Mouse (Mus musculus): Measurements from ENCODE around the gene Usb1.

GRCm38 (mm10) chr8:95386037-95386436 is 54.0 kb downstream of the Usb1 start:
- no peak for TF ChIP-seq CTCF (IDR thresholded peaks at IDR 0.05; ENCODE audit: borderline replicate concordance, insufficient read depth, low read length)
- TF ChIP-seq POLR2A (IDR thresholded peaks at IDR 0.05; ENCODE audit: low read depth, low read length): no peak

All from embryonic fibroblast, embryonic 13.5 days (primary cell).